Mouse (Mus musculus): Measurements from ENCODE around the gene Prune2. TPM values are rescaled to one million over a fixed set of nuclear protein-coding genes. Genes with fewer than 3 reads are reported as not detected.

The Prune2 gene
- total and polyA plus RNA-seq, 3 experiments: 0.55 TPM; not detected in 2

- no peak for ATAC-seq (ENCODE audit: extremely low read depth, insufficient number of reproducible peaks, low FRiP score, poor library complexity, severe bottlenecking)
- no peak overlapping the region for H3K4me3 ChIP-seq (ENCODE audit: low read depth, low read length)
- H3K4me1 ChIP-seq (ENCODE audit: insufficient read depth, low read depth, low read length): no peaks in the 10 kb centered on the region
- no peak for DNase-seq (ENCODE audit: low spot score)
- TF ChIP-seq GATA2 (IDR thresholded peaks at IDR 0.05; ENCODE audit: borderline replicate concordance, low read depth, low read length) (no peak), GATA1 (IDR thresholded peaks at IDR 0.05; ENCODE audit: borderline replicate concordance, low read length) (no peak), POLR2AphosphoS5 (IDR thresholded peaks at IDR 0.05; ENCODE audit: insufficient replicate concordance, low read depth, low read length) (no peak), CTCF (IDR thresholded peaks at IDR 0.05; ENCODE audit: low read depth, low read length) (no peak), TAL1 (conservative IDR thresholded peaks at IDR 0.05; ENCODE audit: low read depth, low read length) (no peak)
- H3K27me3 ChIP-seq (ENCODE audit: insufficient read depth, low read length): no peaks in the 10 kb centered on the region; the same call in 1 of the 2 replicates
- no peaks in the 10 kb centered on the region for H3K36me3 ChIP-seq (replicated peaks)
- H3K9me3 ChIP-seq (replicated peaks): no peaks in the 10 kb centered on the region
These were observed 25.8 kb downstream of the Prune2 start for GRCm38 (mm10) chr19:16981743-16982142.

GRCm38 (mm10) chr19:16984897-16985296 lies 29.0 kb downstream of the Prune2 start:
- DNase-seq (ENCODE audit: low spot score): no peak
- Histone ChIP-seq H3K4me1 (ENCODE audit: insufficient read depth, low read depth, low read length) (no peaks in the 10 kb centered on the region), H3K27me3 (ENCODE audit: insufficient read depth, low read length) (no peaks in the 10 kb centered on the region; the same call in 1 of the 2 replicates), H3K9me3 (replicated peaks) (no peaks in the 10 kb centered on the region), H3K4me3 (ENCODE audit: low read depth, low read length) (no peak overlapping the region), H3K36me3 (replicated peaks) (no peaks in the 10 kb centered on the region)
- TF ChIP-seq GATA2 (IDR thresholded peaks at IDR 0.05; ENCODE audit: borderline replicate concordance, low read depth, low read length) (no peak), CTCF (IDR thresholded peaks at IDR 0.05; ENCODE audit: low read depth, low read length) (no peak), GATA1 (IDR thresholded peaks at IDR 0.05; ENCODE audit: borderline replicate concordance, low read length) (no peak), POLR2AphosphoS5 (IDR thresholded peaks at IDR 0.05; ENCODE audit: insufficient replicate concordance, low read depth, low read length) (no peak), TAL1 (conservative IDR thresholded peaks at IDR 0.05; ENCODE audit: low read depth, low read length) (no peak)
- ATAC-seq (ENCODE audit: extremely low read depth, insufficient number of reproducible peaks, low FRiP score, poor library complexity, severe bottlenecking): no peak

DNA sequence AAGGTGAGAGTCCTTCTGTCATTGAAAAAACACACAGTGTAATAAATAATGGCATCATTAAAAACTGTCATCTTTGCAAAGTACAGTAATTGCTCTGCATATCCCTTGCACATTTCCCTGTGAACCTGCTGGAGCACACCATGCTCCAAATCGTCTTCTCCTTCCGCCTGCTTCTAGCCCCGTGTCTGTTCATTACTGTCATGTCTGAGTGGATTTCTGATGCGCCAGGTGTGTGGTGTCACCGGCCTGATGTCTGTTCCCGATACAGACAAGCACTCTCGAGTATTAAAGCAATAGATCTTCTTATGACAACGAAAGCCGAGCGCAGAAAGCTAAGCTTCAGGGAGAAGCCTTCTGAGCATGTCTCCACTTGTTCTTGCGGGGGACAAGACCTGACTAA lies 32.1 kb downstream of the Prune2 start:
- H3K36me3 ChIP-seq (replicated peaks): no peaks in the 10 kb centered on the region

DNA sequence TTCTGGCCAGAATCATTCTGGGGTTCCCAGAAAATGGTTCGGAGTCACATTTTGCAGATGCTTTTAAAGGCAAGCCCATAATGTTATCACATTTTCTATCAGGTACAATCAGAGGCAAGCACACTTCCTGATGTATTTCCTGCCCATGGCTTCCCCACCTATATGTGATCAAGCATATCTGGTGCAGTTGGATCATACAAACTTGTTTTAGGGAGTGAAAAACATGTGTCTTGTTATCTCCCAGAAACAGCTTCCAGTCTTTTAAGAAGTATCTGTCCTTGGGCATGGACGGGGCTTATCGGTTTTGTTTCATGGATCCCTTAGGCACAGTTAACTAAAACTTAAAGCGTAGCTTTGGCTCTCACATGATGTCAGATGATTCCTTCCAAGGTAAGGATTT lies 36.2 kb downstream of the Prune2 start:
- no peak for TF ChIP-seq GATA2 (IDR thresholded peaks at IDR 0.05; ENCODE audit: borderline replicate concordance, low read depth, low read length)
- TF ChIP-seq GATA1 (IDR thresholded peaks at IDR 0.05; ENCODE audit: borderline replicate concordance, low read length): no peak
- no peak for TF ChIP-seq CTCF (IDR thresholded peaks at IDR 0.05; ENCODE audit: low read depth, low read length)
- no peaks in the 10 kb centered on the region for H3K27me3 ChIP-seq (ENCODE audit: insufficient read depth, low read length)
- no peak; the same call in 1 of the 2 replicates for ATAC-seq (ENCODE audit: extremely low read depth, insufficient number of reproducible peaks, low FRiP score, poor library complexity, severe bottlenecking)
- no peaks in the 10 kb centered on the region for H3K4me1 ChIP-seq (ENCODE audit: insufficient read depth, low read depth, low read length)
- H3K4me3 ChIP-seq (ENCODE audit: low read depth, low read length): no peak overlapping the region
- H3K9me3 ChIP-seq (replicated peaks): no peaks in the 10 kb centered on the region
- DNase-seq (ENCODE audit: low spot score): no peak
- H3K36me3 ChIP-seq (replicated peaks): no peaks in the 10 kb centered on the region

More for the DNA sequence above, 32.1 kb downstream of the Prune2 start:
- DNase-seq (ENCODE audit: low spot score): no peak
- Histone ChIP-seq H3K4me1 (ENCODE audit: insufficient read depth, low read depth, low read length) (no peaks in the 10 kb centered on the region), H3K9me3 (replicated peaks) (no peaks in the 10 kb centered on the region), H3K27me3 (ENCODE audit: insufficient read depth, low read length) (no peaks in the 10 kb centered on the region; the same call in 1 of the 2 replicates), H3K4me3 (ENCODE audit: low read depth, low read length) (no peak overlapping the region)
- no peak for TF ChIP-seq TAL1 (conservative IDR thresholded peaks at IDR 0.05; ENCODE audit: low read depth, low read length)
- TF ChIP-seq POLR2AphosphoS5 (IDR thresholded peaks at IDR 0.05; ENCODE audit: insufficient replicate concordance, low read depth, low read length): no peak
- no peak for TF ChIP-seq GATA1 (IDR thresholded peaks at IDR 0.05; ENCODE audit: borderline replicate concordance, low read length)
- no peak for TF ChIP-seq CTCF (IDR thresholded peaks at IDR 0.05; ENCODE audit: low read depth, low read length)
- no peak for TF ChIP-seq GATA2 (IDR thresholded peaks at IDR 0.05; ENCODE audit: borderline replicate concordance, low read depth, low read length)
- ATAC-seq (ENCODE audit: extremely low read depth, insufficient number of reproducible peaks, low FRiP score, poor library complexity, severe bottlenecking): no peak

DNA sequence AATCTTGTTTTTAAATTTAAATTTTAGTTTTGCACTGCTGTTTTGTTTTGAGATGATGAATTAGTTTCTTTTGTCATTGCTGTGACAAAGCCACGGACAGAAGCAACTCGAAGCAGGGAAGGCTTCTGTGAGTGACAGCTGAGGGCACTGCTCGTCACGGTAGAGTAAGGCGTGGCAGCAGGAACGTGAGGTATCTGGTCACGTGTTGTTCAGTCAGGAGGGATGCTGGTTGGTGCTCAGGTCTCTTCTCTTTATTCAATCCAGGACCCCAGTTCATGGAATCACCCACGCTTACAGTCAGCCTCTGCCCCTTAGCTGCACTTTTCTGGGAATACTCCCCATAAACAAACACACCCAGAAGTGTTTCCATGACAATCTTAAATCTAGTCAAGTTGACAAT lies 38.3 kb downstream of the Prune2 start:
- TF ChIP-seq TAL1 (conservative IDR thresholded peaks at IDR 0.05; ENCODE audit: low read depth, low read length) (no peak), CTCF (IDR thresholded peaks at IDR 0.05; ENCODE audit: low read depth, low read length) (no peak), POLR2AphosphoS5 (IDR thresholded peaks at IDR 0.05; ENCODE audit: insufficient replicate concordance, low read depth, low read length) (no peak), GATA1 (IDR thresholded peaks at IDR 0.05; ENCODE audit: borderline replicate concordance, low read length) (no peak), GATA2 (IDR thresholded peaks at IDR 0.05; ENCODE audit: borderline replicate concordance, low read depth, low read length) (no peak)
- ATAC-seq (ENCODE audit: extremely low read depth, insufficient number of reproducible peaks, low FRiP score, poor library complexity, severe bottlenecking) (no peak), DNase-seq (ENCODE audit: low spot score) (no peak)
- H3K36me3 ChIP-seq (replicated peaks): no peaks in the 10 kb centered on the region
- H3K4me1 ChIP-seq (ENCODE audit: insufficient read depth, low read depth, low read length): no peaks in the 10 kb centered on the region
- H3K27me3 ChIP-seq (ENCODE audit: insufficient read depth, low read length): peaks cover 2% of the 10 kb centered on the region
- no peak overlapping the region for H3K4me3 ChIP-seq (ENCODE audit: low read depth, low read length)
- H3K9me3 ChIP-seq (replicated peaks): no peaks in the 10 kb centered on the region

GRCm38 (mm10) chr19:16997915-16998314 lies 42.0 kb downstream of the Prune2 start:
- H3K9me3 ChIP-seq (replicated peaks): no peaks in the 10 kb centered on the region
- no peak overlapping the region for H3K4me3 ChIP-seq (ENCODE audit: low read depth, low read length)
- H3K36me3 ChIP-seq (replicated peaks): no peaks in the 10 kb centered on the region
- H3K4me1 ChIP-seq (ENCODE audit: insufficient read depth, low read depth, low read length): no peaks in the 10 kb centered on the region
- no peak for ATAC-seq (ENCODE audit: extremely low read depth, insufficient number of reproducible peaks, low FRiP score, poor library complexity, severe bottlenecking)
- TF ChIP-seq GATA2 (IDR thresholded peaks at IDR 0.05; ENCODE audit: borderline replicate concordance, low read depth, low read length) (no peak), GATA1 (IDR thresholded peaks at IDR 0.05; ENCODE audit: borderline replicate concordance, low read length) (no peak), POLR2AphosphoS5 (IDR thresholded peaks at IDR 0.05; ENCODE audit: insufficient replicate concordance, low read depth, low read length) (no peak), CTCF (IDR thresholded peaks at IDR 0.05; ENCODE audit: low read depth, low read length) (no peak), TAL1 (conservative IDR thresholded peaks at IDR 0.05; ENCODE audit: low read depth, low read length) (no peak)
- H3K27me3 ChIP-seq (ENCODE audit: insufficient read depth, low read length): peaks cover 2% of the 10 kb centered on the region
- no peak for DNase-seq (ENCODE audit: low spot score)
